Mouse (Mus musculus) ES-Bruce4 (cell line): Measurements from ENCODE around the gene Jak3. TPM values are rescaled to one million over a fixed set of nuclear protein-coding genes. Genes with fewer than 3 reads are reported as not detected.
A peak's percentile ranks its signal among the peaks of the same experiment; 100 is the strongest.

Source experiments
- H3K27ac ChIP-seq: 2 replicates; pipeline ENCODE4 v1.5.1; 2012; ENCODE audit warnings: low read length, inconsistent platforms; ENCODE audit not compliant: insufficient read depth
- H3K27me3 ChIP-seq: 2 replicates; pipeline ENCODE4 v1.6.1; 2012; ENCODE audit warnings: mild to moderate bottlenecking, low read length, inconsistent platforms; ENCODE audit not compliant: control insufficient read depth, poor library complexity, insufficient read depth, severe bottlenecking
- H3K36me3 ChIP-seq: 2 replicates; pipeline ENCODE4 v1.6.1; 2012; ENCODE audit warnings: inconsistent platforms, mild to moderate bottlenecking, low read length, moderate library complexity; ENCODE audit not compliant: control insufficient read depth, poor library complexity, insufficient read depth, severe bottlenecking
- H3K4me1 ChIP-seq: one replicate; pipeline ENCODE4 v1.8.1; 2011; ENCODE audit warnings: low read length; ENCODE audit not compliant: control insufficient read depth, insufficient read depth
- H3K4me3 ChIP-seq: 2 replicates; pipeline ENCODE4 v1.5.1; 2011; ENCODE audit warnings: low read depth, mild to moderate bottlenecking, low read length
- H3K9ac ChIP-seq: 2 replicates; pipeline ENCODE4 v1.6.1; 2012; ENCODE audit warnings: low read depth, mild to moderate bottlenecking, inconsistent platforms; ENCODE audit not compliant: poor library complexity, severe bottlenecking
- H3K9me3 ChIP-seq: replicated peaks from 2 replicates; pipeline ENCODE4 v1.6.1; 2012; ENCODE audit warnings: mild to moderate bottlenecking, low read length, inconsistent platforms; ENCODE audit not compliant: control insufficient read depth, poor library complexity, insufficient read depth, severe bottlenecking
- CTCF ChIP-seq: IDR thresholded peaks from one replicate; pipeline ENCODE4 v1.8.1; 2011; ENCODE audit warnings: low read depth, low read length
- EP300 ChIP-seq: IDR thresholded peaks from 2 replicates; pipeline ENCODE4 v1.6.1; 2011; ENCODE audit warnings: low read depth, low read length; ENCODE audit not compliant: insufficient read depth
- POLR2A ChIP-seq: IDR thresholded peaks from one replicate; pipeline ENCODE4 v1.8.1; 2011; ENCODE audit warnings: low read length; ENCODE audit not compliant: insufficient read depth
- polyA plus RNA-seq: library from polyadenylated mRNA; stranded (reverse); fragments of >200 nt; gene quantifications from 2 replicates; pipeline ENCODE4 v1.2.4, GENCODE M21; 2011; ENCODE audit warnings: low read depth; ENCODE audit not compliant: missing spikeins, insufficient read depth, insufficient read length

The Jak3 gene
- polyA plus RNA-seq, 1 experiment, result 9.7 TPM

DNA sequence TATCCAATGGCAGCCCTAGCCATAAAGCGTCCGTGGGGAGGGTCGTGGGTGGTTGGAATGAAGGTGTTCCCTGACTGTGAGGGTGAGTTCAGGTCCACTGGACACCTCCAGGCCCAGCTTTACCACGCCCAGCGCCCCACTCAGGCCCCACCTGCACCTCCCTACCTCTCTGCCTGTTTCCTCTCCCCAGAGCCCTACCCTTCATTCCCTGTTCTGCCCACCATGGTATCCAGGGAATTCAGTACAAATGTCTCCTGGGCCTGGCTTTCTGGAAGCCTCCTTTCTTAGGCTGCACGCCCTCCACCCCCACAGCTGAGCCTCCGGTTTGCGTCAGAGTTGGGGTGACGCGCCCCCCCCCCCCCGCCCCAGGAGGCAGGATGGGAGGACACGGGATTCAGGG lies 5.9 kb upstream of the Jak3 start:
- Histone ChIP-seq H3K27me3 (no peaks in the 10 kb centered on the region), H3K4me1 (peaks cover 14% of the 10 kb centered on the region), H3K4me3 (peak overlapping the region; percentile 73), H3K36me3 (no peaks in the 10 kb centered on the region), H3K9me3 (no peaks in the 10 kb centered on the region), H3K27ac (0 out of 2 replicates have a peak overlapping the region, but pooled peaks have one; percentile 33), H3K9ac (peak overlapping the region; percentile 62)
- no peak for TF ChIP-seq EP300
- no peak for TF ChIP-seq CTCF
- TF ChIP-seq POLR2A, result no peak

DNA sequence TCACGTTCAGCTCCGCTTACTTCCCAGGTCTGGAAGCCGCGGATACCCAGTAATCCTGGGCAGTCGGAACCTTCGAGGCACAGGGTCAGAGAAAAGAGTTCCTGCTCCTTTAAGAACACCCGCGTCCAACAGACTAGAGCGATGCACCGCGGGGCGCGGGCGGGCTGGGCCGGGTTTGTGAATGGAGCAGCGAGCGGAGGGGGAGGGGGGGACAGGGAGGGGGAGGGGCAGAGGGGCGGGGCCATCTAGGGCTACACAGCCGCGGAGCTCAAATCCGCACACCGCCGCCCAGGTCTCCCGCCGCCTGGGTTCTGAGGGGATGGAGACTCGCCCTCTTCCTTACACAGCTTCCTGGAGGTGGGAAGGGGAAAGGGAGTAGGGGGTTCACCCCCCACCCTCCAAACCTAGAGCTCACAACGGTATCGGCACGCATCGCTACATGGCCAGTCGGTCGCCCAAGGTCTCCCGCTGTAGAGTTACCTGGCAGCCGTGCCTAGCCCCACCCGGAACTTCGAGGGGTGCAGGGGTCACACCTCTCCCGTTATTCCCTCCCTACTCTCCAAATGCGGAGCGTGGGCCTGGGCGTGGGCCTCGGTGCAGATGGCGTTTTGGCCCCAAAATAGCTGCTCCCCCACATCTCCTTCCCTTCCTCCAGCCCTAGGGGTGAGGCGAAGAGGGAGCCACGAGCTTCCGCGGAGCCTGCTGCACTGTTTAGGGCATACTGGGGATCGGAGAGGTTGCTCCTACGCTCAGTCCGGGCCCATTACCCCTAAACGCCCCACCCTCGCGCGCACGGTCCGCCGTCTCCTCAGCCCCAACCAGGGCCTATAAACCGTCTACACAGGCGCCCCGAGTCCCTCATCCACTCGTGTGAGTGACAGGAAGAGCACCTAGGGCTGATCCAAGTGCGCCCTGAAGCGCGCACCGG lies 5.2 kb upstream of the Jak3 start:
- Histone ChIP-seq H3K27me3 (no peaks in the 10 kb centered on the region), H3K9me3 (no peaks in the 10 kb centered on the region), H3K4me3 (peak overlapping the region; percentile 84), H3K9ac (peak overlapping the region; percentile 62), H3K4me1 (peaks cover 15% of the 10 kb centered on the region), H3K36me3 (no peaks in the 10 kb centered on the region), H3K27ac (0 out of 2 replicates have a peak overlapping the region, but pooled peaks have one; percentile 33)
- peak; percentile 62; the same call in 1 of the 2 replicates for TF ChIP-seq EP300
- no peak for TF ChIP-seq CTCF
- TF ChIP-seq POLR2A, result no peak

DNA sequence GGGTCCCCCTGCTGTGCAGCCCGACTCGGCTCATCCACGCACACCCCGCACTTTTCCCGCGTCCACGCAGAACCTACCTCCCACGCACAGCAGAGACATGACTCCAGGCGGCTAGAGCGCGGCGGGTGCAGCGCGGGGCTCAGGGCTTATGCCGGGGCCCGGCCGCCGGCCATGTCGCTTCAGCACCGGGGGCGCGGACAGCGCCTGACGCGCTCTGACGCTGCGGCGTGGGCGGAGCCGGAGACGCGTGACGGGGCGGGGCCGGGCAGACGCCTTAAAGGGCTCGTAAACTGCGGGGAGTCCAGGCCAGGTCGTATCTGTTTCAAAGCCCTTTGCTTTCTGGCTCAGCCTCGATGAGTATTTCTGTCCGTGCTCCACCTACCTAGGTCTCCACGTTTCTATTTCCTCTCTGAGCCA lies 4.5 kb upstream of the Jak3 start, which contains the start of gene Unc13a:
Gene Unc13a (minus strand): TSS at position 209 of the 417 bp plus-strand sequence.
- H3K4me3 ChIP-seq, result peak within 1 kb of the TSS; percentile 84
- no peaks in the 10 kb centered on the region for H3K36me3 ChIP-seq
- peaks cover 14% of the 10 kb centered on the region for H3K4me1 ChIP-seq
- TF ChIP-seq POLR2A, result peak; percentile 94
- no peak for TF ChIP-seq CTCF
- peak; percentile 63; the same call in 1 of the 2 replicates for TF ChIP-seq EP300
- peak within 1 kb of the TSS; percentile 83 for H3K27ac ChIP-seq
- peak within 1 kb of the TSS; percentile 62 for H3K9ac ChIP-seq
- H3K9me3 ChIP-seq, result no peaks in the 10 kb centered on the region
- no peaks in the 10 kb centered on the region for H3K27me3 ChIP-seq

DNA sequence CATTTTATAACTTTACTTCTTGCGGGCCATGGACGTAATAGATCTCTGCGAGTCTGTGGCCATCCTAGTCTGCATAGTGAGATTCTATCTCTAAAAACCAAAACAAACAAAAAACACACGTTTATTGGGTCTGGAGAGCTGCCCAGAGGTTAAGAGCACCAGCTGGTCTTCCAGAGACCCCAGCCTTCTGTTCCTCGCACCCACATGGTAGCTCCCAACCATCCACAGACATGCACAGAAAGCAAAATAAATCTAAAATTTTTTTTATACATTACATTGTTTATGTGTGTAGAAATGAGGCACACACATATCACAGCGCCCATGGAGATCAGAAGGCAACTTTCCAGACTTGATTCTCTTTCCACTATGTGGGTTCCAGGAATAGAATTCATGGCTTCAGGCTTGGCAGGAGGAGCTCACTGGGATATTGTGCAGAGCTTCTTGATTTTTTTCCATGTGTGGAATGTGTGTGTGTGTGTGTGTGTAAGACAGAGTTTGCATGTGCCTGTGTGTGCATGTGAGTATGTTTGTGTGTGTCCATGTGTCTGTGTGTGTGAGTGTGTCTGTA lies 3.8 kb upstream of the Jak3 start:
- Histone ChIP-seq H3K9ac (peak overlapping the region; percentile 46; the same call in 1 of the 2 replicates), H3K36me3 (no peaks in the 10 kb centered on the region), H3K4me1 (peaks cover 14% of the 10 kb centered on the region), H3K9me3 (no peaks in the 10 kb centered on the region), H3K27ac (peak overlapping the region; percentile 83), H3K27me3 (no peaks in the 10 kb centered on the region), H3K4me3 (no peak overlapping the region)
- TF ChIP-seq CTCF (no peak), POLR2A (no peak), EP300 (no peak)

DNA sequence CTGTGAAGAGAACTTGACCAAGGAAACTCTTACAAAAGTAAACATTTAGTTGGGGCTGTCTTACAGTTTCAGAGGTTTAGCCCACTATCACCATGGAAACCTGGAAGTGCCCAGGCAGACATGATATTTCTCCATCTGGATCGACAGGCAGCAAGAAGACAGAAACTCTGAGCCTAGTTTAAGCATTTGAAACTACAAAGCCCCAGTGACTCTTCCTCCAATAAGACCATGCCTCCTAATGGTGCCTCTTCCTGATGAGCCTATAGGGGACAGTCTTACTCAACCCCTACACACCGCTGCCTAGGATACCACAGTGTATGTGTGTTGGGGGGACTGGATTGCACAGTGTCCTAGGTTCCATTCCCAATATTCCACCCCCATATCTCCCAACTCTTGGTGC lies 2.0 kb upstream of the Jak3 start:
- H3K9me3 ChIP-seq, result no peaks in the 10 kb centered on the region
- H3K27me3 ChIP-seq, result no peaks in the 10 kb centered on the region
- no peak overlapping the region for H3K27ac ChIP-seq

More for the DNA sequence above, 2.0 kb upstream of the Jak3 start:
- TF ChIP-seq CTCF (no peak), EP300 (no peak), POLR2A (no peak)
- peaks cover 11% of the 10 kb centered on the region for H3K4me1 ChIP-seq
- H3K9ac ChIP-seq, result no peak overlapping the region
- H3K36me3 ChIP-seq, result no peaks in the 10 kb centered on the region
- no peak overlapping the region for H3K4me3 ChIP-seq
